In genomic region chr2:107519326-107519725, GRCm38 (mm10) we compare ENCODE assay signal across 11 mouse cellular contexts.
DNase-seq lines count a peak whose midpoint lies in the region; ATAC-seq and TF ChIP-seq lines count a peak whose summit lies in the region.
"Had no signal": no experiment of that assay in that cellular context is flagged by ENCODE, and none has a peak within 500 bp of the region (broad histone marks: within the 10 kb centered on the region; RNA-seq: fewer than 3 reads in every experiment).

No protein-coding gene starts in this region.

- WGBS in midbrain, postnatal 0 days = 59% methylated on average over 3 of the region's 3 CpGs

- H3K9me3 ChIP-seq in midbrain, postnatal 0 days (ENCODE audit: low read length) = no peaks in the 10 kb centered on the region

- TF ChIP-seq CTCF in midbrain, postnatal 0 days (IDR thresholded peaks at IDR 0.05) = no peak

- no peak overlapping the region for H3K27ac ChIP-seq in midbrain, postnatal 0 days (ENCODE audit: low read depth, low read length)
- H3K27ac ChIP-seq: gastrocnemius, adult 2 months; kidney, postnatal 0 days; macrophage had no signal

- no peak overlapping the region for H3K4me2 ChIP-seq in midbrain, postnatal 0 days (ENCODE audit: low read depth, low read length, poor library complexity, severe bottlenecking)

- DNase-seq in layer of hippocampus, adult 11-12 months (ENCODE audit: low spot score) = peak; percentile 69
- no peak for DNase-seq in layer of hippocampus, adult 9-10 months (ENCODE audit: low spot score)
- DNase-seq in frontal cortex, postnatal 10 days (ENCODE audit: low spot score in 2 of 2) = peak; percentile 38 to 67
- DNase-seq in layer of hippocampus, adult 8-10 months (ENCODE audit: low spot score in 2 of 2) = peak; percentile 62 to 77
- DNase-seq in right cerebral cortex, postnatal 10 days (ENCODE audit: low spot score in 2 of 2) = peak; percentile 59 to 68
- DNase-seq in thymus, postnatal 25 days = no peak
- DNase-seq in B cell, adult 2 months = no peak
- no peak for DNase-seq in midbrain, postnatal 0 days (ENCODE audit: low spot score)
- DNase-seq: gastrocnemius, adult 2 months had no signal

- H3K4me1 ChIP-seq in midbrain, postnatal 0 days (ENCODE audit: insufficient read depth, low read length) = no peaks in the 10 kb centered on the region

- no peak for ATAC-seq in midbrain, postnatal 0 days (ENCODE audit: low FRiP score)

- no peaks in the 10 kb centered on the region for H3K36me3 ChIP-seq in midbrain, postnatal 0 days (ENCODE audit: insufficient read depth, low read length)

- no peak overlapping the region for H3K9ac ChIP-seq in midbrain, postnatal 0 days (replicated peaks; ENCODE audit: low read length, poor library complexity, severe bottlenecking)

- no peak overlapping the region for H3K4me3 ChIP-seq in midbrain, postnatal 0 days (ENCODE audit: low read depth, low read length)
- H3K4me3 ChIP-seq: gastrocnemius, adult 2 months had no signal

- H3K27me3 ChIP-seq in midbrain, postnatal 0 days (ENCODE audit: insufficient read depth, low read length) = no peaks in the 10 kb centered on the region

Comparison
In these comparisons a context has a peak if more than half of its experiments do, and no peak if none do; other contexts are left out.
1. DNase-seq: peak in layer of hippocampus, adult 11-12 months (single experiment), frontal cortex, postnatal 10 days (2 of 2), layer of hippocampus, adult 8-10 months (2 of 2) and right cerebral cortex, postnatal 10 days (2 of 2); none in layer of hippocampus, adult 9-10 months (single experiment), thymus, postnatal 25 days (single experiment), B cell, adult 2 months (0 of 2) and midbrain, postnatal 0 days (single experiment).